Mouse (Mus musculus): ENCODE results near the gene Swsap1. TPM values are rescaled to one million over a fixed set of nuclear protein-coding genes. Genes with fewer than 3 reads are reported as not detected.

Swsap1 gene
- polyA plus RNA-seq, 1 experiment from 2014 or later: 2.5 TPM

DNA sequence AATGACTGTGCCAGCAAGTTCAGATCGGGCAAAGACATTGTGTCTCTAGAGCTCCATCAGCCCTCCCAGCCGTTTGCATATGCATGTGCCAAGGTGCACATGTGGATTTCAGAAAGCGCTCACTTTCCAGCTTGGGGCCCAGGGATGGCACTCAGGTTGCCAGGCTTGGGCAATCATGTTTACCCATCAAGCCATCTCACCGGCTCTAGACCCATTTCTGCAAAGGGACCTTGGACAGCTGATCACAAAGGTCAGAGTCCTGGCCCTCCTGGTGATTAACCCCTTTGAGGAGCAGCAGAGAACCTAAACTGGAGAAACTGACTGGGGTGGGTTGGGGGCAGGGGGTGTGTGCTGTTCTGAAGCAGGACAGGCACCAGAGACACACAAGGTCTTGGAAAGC is 36.7 kb downstream of the Swsap1 start:
- ATAC-seq (ENCODE audit: insufficient read depth): no peak
- peaks cover 87% of the 10 kb centered on the region for H3K27me3 ChIP-seq

DNA sequence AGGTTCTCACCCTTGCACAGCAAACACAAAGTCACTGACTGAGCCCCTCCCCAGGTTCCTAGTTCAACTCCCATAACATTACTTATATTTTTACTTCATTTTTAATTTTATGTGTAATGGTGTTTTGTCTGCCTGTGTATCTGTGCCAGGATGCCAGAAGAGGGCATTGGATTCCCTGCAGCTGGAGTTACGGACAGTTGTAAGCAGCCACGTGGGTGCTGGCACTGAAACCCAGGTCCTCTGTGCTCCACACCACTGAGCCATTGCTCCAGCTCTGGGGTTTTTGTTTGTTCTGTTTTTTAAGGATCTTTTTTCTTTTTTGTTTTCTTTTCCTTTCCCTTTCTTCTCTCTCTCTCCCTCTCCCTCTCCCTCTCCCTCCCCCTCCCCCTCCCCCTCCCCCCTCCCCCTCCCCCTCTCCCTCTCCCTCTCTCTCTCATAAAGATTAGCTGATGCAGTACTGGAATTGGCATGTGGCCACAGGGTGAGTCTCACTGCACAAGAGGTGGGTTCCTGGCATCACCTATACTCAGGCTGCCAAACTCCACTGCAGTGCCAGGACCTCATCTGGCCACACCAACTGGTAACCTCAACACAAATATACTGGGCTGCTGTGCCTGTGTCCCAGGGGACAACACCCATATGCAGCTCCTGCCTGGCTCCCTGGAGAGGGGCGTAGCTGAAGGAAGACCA is 40.8 kb downstream of the Swsap1 start:
- Histone ChIP-seq H3K4me1 (replicated peaks) (no peaks in the 10 kb centered on the region), H3K27me3 (peaks cover 84% of the 10 kb centered on the region), H3K9ac (no peak overlapping the region), H3K9me3 (replicated peaks) (no peaks in the 10 kb centered on the region; the same call in 1 of the 2 replicates), H3K4me3 (replicated peaks) (no peak overlapping the region), H3K4me2 (no peak overlapping the region), H3K27ac (replicated peaks) (no peak overlapping the region), H3K36me3 (replicated peaks) (no peaks in the 10 kb centered on the region)
- 64% methylated on average over 3 of the region's 3 CpGs for WGBS (ENCODE audit: insufficient replicate concordance)
- no peak for ATAC-seq (ENCODE audit: insufficient read depth)

More for the DNA sequence above, 36.7 kb downstream of the Swsap1 start:
- Histone ChIP-seq H3K27ac (replicated peaks) (no peak overlapping the region), H3K9ac (no peak overlapping the region), H3K4me2 (no peak overlapping the region), H3K4me1 (replicated peaks) (peaks cover 18% of the 10 kb centered on the region), H3K9me3 (replicated peaks) (no peaks in the 10 kb centered on the region; the same call in 1 of the 2 replicates), H3K36me3 (replicated peaks) (no peaks in the 10 kb centered on the region), H3K4me3 (replicated peaks) (no peak overlapping the region)
- WGBS (ENCODE audit: insufficient replicate concordance): 61% methylated on average over 4 of the region's 4 CpGs

DNA sequence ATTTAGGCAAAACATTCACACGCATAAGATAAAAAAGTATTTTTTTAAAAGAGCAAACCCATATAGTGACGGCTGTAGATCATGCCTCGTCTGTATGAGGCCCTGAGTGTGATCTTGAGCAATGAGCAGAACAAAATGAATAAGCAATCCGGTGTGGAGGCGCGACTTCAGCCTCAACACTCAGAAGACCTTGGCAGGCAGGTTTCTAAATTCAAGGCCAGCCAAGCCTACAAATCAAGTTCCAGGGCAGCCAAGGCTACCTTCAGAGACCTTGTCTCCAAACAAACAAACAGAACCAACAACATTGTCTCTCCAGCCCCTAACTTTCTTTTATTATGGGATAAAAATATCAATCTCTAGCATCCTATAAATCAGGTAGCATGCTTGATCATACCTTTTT is 44.7 kb downstream of the Swsap1 start:
- ATAC-seq (ENCODE audit: insufficient read depth): no peak
- H3K27ac ChIP-seq (replicated peaks): no peak overlapping the region

DNA sequence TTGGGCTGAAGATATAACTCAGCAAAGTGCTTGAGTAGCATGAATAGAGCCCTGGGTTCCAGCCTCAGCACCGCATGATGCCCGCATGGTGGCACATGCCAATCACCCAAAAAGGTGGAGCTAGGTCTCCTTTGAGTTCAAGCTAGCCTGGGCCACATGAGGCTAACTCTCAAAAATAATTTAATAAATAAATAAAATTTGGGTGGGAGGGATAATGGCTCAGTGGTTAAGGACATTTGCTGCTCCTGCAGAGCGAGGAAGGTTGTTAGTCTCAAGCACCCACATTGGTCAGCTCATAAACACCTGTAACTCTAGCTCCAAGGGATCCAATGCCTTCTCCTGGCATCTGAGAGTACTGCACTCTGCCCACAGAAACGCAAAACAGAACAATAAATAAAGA is 46.1 kb downstream of the Swsap1 start:
- H3K27me3 ChIP-seq: peaks cover 47% of the 10 kb centered on the region
- peaks cover 26% of the 10 kb centered on the region for H3K36me3 ChIP-seq (replicated peaks)
- no peak for ATAC-seq (ENCODE audit: insufficient read depth)
- H3K27ac ChIP-seq (replicated peaks): no peak overlapping the region
- H3K4me2 ChIP-seq: no peak overlapping the region
- no peak overlapping the region for H3K4me3 ChIP-seq (replicated peaks)
- no peak overlapping the region for H3K9ac ChIP-seq
- H3K9me3 ChIP-seq (replicated peaks): no peaks in the 10 kb centered on the region
- H3K4me1 ChIP-seq (replicated peaks): peaks cover 26% of the 10 kb centered on the region
- 76% methylated on average over 4 of the region's 4 CpGs for WGBS (ENCODE audit: insufficient replicate concordance)

More for the DNA sequence above, 44.7 kb downstream of the Swsap1 start:
- no peak overlapping the region for H3K4me2 ChIP-seq
- H3K27me3 ChIP-seq: peaks cover 49% of the 10 kb centered on the region
- H3K4me1 ChIP-seq (replicated peaks): peaks cover 26% of the 10 kb centered on the region
- 80% methylated on average over 6 of the region's 6 CpGs for WGBS (ENCODE audit: insufficient replicate concordance)
- no peak overlapping the region for H3K4me3 ChIP-seq (replicated peaks)
- no peaks in the 10 kb centered on the region; the same call in 1 of the 2 replicates for H3K9me3 ChIP-seq (replicated peaks)
- no peak overlapping the region for H3K9ac ChIP-seq
- peaks cover 12% of the 10 kb centered on the region for H3K36me3 ChIP-seq (replicated peaks)

DNA sequence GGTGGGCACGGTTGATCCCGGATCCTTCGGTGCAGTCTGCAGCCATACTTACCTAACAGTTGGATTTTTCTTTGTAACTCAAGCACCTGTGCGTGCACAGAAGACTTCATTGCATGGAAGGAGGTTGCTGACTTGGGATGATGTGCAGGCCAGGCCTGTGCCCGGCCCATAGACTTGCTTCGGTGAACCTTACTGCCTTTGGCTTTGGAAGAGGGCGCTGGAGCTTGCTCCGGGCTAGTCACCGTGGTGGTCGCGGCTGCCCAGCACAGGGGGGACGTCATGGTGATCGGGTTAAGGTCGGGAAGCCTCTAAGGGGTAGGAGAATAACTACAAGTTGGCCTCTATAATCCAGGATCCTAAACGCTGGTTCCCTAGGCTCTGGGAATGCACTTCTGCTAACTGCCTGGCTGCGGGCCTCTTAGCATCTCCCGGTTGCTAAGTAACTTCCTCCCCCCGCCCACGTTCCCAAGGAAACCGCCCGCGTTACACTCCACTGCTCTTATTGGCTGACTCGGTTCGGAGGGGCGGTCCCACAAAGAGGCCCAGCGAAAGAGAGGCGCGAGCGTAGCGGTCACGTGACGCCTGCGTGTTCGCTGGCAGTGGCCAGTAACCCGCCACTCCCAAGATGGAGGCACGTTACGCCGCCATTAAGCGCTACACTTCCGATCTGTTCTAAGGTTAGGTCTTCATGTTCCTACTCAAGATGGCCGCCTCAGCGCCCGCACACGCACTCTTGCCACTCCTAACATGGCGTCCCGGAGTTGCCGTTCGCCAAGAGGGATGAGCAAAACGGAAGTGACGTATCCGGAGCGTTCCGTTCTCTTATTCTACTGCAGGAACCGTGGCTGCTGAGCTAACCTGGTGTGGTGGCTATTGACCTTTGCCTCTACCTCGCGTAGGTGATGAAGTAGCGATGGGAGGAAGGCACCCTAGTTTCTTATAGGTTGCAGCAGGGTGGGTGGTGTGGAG is 46.9 kb downstream of the Swsap1 start, which contains the start of the genes Ccdc151 and Prkcsh:
Gene Ccdc151, minus strand, starts transcription at position 441 of the 969 bp plus-strand sequence.
Gene Prkcsh, plus strand, starts transcription at position 613 of the 969 bp plus-strand sequence.
- Histone ChIP-seq H3K36me3 (replicated peaks) (peaks cover 34% of the 10 kb centered on the region), H3K27ac (replicated peaks) (peak within 1 kb of the TSS; percentile 76), H3K4me2 (peak within 1 kb of the TSS; percentile 88), H3K4me3 (replicated peaks) (peak within 1 kb of the TSS; percentile 74), H3K4me1 (replicated peaks) (peaks cover 26% of the 10 kb centered on the region), H3K9me3 (replicated peaks) (no peaks in the 10 kb centered on the region), H3K9ac (peak within 1 kb of the TSS; percentile 65), H3K27me3 (peaks cover 40% of the 10 kb centered on the region)
- ATAC-seq (ENCODE audit: insufficient read depth): peak; percentile 99
- WGBS (ENCODE audit: insufficient replicate concordance): 6% methylated on average over 57 of the region's 57 CpGs

DNA sequence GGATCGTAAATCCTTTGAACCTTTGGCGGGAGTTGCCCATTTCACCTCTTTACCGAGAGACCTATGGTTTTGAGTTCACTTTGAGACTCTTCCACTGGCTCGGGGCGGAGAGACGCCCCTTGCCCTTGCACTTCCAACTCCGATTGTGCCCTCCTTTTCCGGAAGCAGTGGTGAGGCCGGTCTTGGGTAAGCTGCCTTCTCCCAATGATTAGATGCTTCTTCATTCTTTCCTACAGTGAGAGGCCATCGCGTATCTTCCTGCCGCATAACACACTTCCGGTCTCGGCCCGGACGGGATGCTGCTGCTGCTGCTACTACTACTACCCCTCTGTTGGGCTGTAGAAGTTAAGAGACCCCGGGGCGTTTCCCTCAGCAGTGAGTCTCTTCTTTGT is 47.6 kb downstream of the Swsap1 start:
- peak overlapping the region; percentile 76 for H3K27ac ChIP-seq (replicated peaks)
- under 1% methylated on average over 18 of the region's 18 CpGs for WGBS (ENCODE audit: insufficient replicate concordance)
- H3K27me3 ChIP-seq: peaks cover 33% of the 10 kb centered on the region
- ATAC-seq (ENCODE audit: insufficient read depth): peak; percentile 19
- no peaks in the 10 kb centered on the region for H3K9me3 ChIP-seq (replicated peaks)
- peak overlapping the region; percentile 65 for H3K9ac ChIP-seq
- H3K4me3 ChIP-seq (replicated peaks): peak overlapping the region; percentile 74
- peaks cover 41% of the 10 kb centered on the region for H3K36me3 ChIP-seq (replicated peaks)
- peaks cover 26% of the 10 kb centered on the region for H3K4me1 ChIP-seq (replicated peaks)
- peak overlapping the region; percentile 88 for H3K4me2 ChIP-seq

DNA sequence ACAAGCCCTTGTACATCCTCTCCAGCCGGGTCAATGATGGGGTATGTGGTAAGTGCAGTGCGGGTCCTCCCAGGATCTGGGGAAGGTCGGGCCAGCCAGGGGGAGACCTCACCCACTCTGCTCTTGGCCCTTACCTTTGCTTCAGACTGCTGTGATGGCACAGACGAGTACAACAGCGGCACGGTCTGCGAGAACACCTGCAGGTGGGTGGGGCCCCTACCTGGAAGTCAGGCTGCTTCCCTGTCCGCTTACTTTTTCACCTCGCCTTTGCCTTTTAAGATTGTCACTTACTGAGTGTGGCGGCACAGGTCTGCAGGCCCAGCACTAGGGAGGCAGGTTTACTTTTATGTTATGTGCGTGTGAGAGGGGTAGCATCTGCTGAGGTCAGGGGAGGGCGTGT is 49.0 kb downstream of the Swsap1 start:
- no peaks in the 10 kb centered on the region for H3K9me3 ChIP-seq (replicated peaks)
- no peak overlapping the region for H3K9ac ChIP-seq
- peaks cover 21% of the 10 kb centered on the region for H3K27me3 ChIP-seq
- no peak for ATAC-seq (ENCODE audit: insufficient read depth)
- H3K4me1 ChIP-seq (replicated peaks): peaks cover 26% of the 10 kb centered on the region
- peaks cover 55% of the 10 kb centered on the region for H3K36me3 ChIP-seq (replicated peaks)
- no peak overlapping the region for H3K4me3 ChIP-seq (replicated peaks)
- peak overlapping the region; percentile 88; the same call in 1 of the 2 replicates for H3K4me2 ChIP-seq
- no peak overlapping the region for H3K27ac ChIP-seq (replicated peaks)
- WGBS (ENCODE audit: insufficient replicate concordance): 88% methylated on average over 12 of the region's 12 CpGs

Other genes starting within 250 kb of the Swsap1 start
- 24.5 and 24.6 TPM in 2 replicates for gene Ldlr, start 232.3 kb upstream of the Swsap1 start, polyA plus RNA-seq (2015; fragmentation: Nextera tagmentation; extraction: Ambion mirVana)
- gene Spc24, start 195.5 kb upstream of the Swsap1 start, polyA plus RNA-seq (2015; fragmentation: Nextera tagmentation; extraction: Ambion mirVana): 76.8 and 82.2 TPM in 2 replicates
- gene Kank2, start 157.0 kb upstream of the Swsap1 start, polyA plus RNA-seq (2015; fragmentation: Nextera tagmentation; extraction: Ambion mirVana): 4.8 and 5.5 TPM in 2 replicates
- 35.0 and 42.9 TPM in 2 replicates for gene Angptl8, start 120.2 kb upstream of the Swsap1 start, polyA plus RNA-seq (2015; fragmentation: Nextera tagmentation; extraction: Ambion mirVana)
- 4.2 and 5.6 TPM in 2 replicates for gene Dock6, start 103.1 kb upstream of the Swsap1 start, polyA plus RNA-seq (2015; fragmentation: Nextera tagmentation; extraction: Ambion mirVana)
- 12.0 and 13.1 TPM in 2 replicates for gene Rab3d, start 37.6 kb upstream of the Swsap1 start, polyA plus RNA-seq (2015; fragmentation: Nextera tagmentation; extraction: Ambion mirVana)
- gene Ccdc159, start 28.3 kb upstream of the Swsap1 start, polyA plus RNA-seq (2015; fragmentation: Nextera tagmentation; extraction: Ambion mirVana): 0.99 and 1.5 TPM in 2 replicates
- 137 and 160 TPM in 2 replicates for gene Tmem205, start 28.2 kb upstream of the Swsap1 start, polyA plus RNA-seq (2015; fragmentation: Nextera tagmentation; extraction: Ambion mirVana)
- 1.2 and 1.5 TPM in 2 replicates for gene Plppr2, start 18.7 kb upstream of the Swsap1 start, polyA plus RNA-seq (2015; fragmentation: Nextera tagmentation; extraction: Ambion mirVana)
- gene Epor, start 7.8 kb downstream of the Swsap1 start, polyA plus RNA-seq (2015; fragmentation: Nextera tagmentation; extraction: Ambion mirVana): 124 and 142 TPM in 2 replicates
- 0.10 and 0.13 TPM in 2 replicates for gene Rgl3, start 33.7 kb downstream of the Swsap1 start, polyA plus RNA-seq (2015; fragmentation: Nextera tagmentation; extraction: Ambion mirVana)
- gene Ccdc151, start 46.9 kb downstream of the Swsap1 start, polyA plus RNA-seq (2015; fragmentation: Nextera tagmentation; extraction: Ambion mirVana): not detected in 2 replicates
- gene Prkcsh, start 47.1 kb downstream of the Swsap1 start, polyA plus RNA-seq (2015; fragmentation: Nextera tagmentation; extraction: Ambion mirVana): 50.6 and 57.5 TPM in 2 replicates
- gene Elavl3, start 96.3 kb downstream of the Swsap1 start, polyA plus RNA-seq (2015; fragmentation: Nextera tagmentation; extraction: Ambion mirVana): 0.02 and 0.05 TPM in 2 replicates
- gene Gm49318, start 115.5 kb downstream of the Swsap1 start, polyA plus RNA-seq (2015; fragmentation: Nextera tagmentation; extraction: Ambion mirVana): not detected in 2 replicates
- gene Zfp653, start 115.6 kb downstream of the Swsap1 start, polyA plus RNA-seq (2015; fragmentation: Nextera tagmentation; extraction: Ambion mirVana): 4.9 and 6.6 TPM in 2 replicates
- gene Ecsit, start 129.7 kb downstream of the Swsap1 start, polyA plus RNA-seq (2015; fragmentation: Nextera tagmentation; extraction: Ambion mirVana): 21.9 and 26.2 TPM in 2 replicates
- 0.96 and 1.4 TPM in 2 replicates for gene Cnn1, start 143.5 kb downstream of the Swsap1 start, polyA plus RNA-seq (2015; fragmentation: Nextera tagmentation; extraction: Ambion mirVana)
- gene Elof1, start 161.4 kb downstream of the Swsap1 start, polyA plus RNA-seq (2015; fragmentation: Nextera tagmentation; extraction: Ambion mirVana): 88.8 and 89.4 TPM in 2 replicates
- 221 and 246 TPM in 2 replicates for gene Acp5, start 180.0 kb downstream of the Swsap1 start, polyA plus RNA-seq (2015; fragmentation: Nextera tagmentation; extraction: Ambion mirVana)
- 29.4 and 35.6 TPM in 2 replicates for gene Pigyl, start 201.1 kb downstream of the Swsap1 start, polyA plus RNA-seq (2015; fragmentation: Nextera tagmentation; extraction: Ambion mirVana)
- gene Zfp872, start 232.3 kb downstream of the Swsap1 start, polyA plus RNA-seq (2015; fragmentation: Nextera tagmentation; extraction: Ambion mirVana): 0.02 and 0.03 TPM in 2 replicates